Mouse (Mus musculus) forelimb bud, embryonic 11.5 days (tissue): ENCODE data around the gene Gm884.

ENCODE experiments used
- DNase-seq: peaks from one replicate; pipeline ENCODE4 v3.0.0-alpha.2; 2012; ENCODE audit warnings: low read depth, low spot score

Gene Gm884

DNA sequence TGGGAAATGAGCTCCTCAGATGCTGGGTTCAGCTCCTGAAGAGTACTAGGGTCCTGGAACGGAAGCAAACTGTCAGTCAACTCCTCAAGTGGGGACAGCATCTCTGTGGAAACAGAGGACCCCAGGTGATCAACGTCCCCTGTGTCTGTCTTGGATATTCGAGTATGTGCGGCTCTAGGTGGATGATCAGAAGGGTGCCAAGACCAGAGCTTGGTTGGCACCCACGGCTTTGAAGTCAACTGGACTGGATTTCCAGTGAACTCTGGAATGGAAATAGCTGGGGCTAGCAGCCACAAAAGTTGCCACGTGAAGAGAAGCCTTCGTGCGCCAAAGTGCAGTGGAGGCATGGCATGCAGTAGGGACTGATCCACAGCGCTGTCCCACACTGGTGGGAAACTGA lies at the start of gene Gm884:
Gene Gm884 (minus strand): TSS at position 101 of the 400 bp plus-strand sequence.
- DNase-seq, result no peak

DNA sequence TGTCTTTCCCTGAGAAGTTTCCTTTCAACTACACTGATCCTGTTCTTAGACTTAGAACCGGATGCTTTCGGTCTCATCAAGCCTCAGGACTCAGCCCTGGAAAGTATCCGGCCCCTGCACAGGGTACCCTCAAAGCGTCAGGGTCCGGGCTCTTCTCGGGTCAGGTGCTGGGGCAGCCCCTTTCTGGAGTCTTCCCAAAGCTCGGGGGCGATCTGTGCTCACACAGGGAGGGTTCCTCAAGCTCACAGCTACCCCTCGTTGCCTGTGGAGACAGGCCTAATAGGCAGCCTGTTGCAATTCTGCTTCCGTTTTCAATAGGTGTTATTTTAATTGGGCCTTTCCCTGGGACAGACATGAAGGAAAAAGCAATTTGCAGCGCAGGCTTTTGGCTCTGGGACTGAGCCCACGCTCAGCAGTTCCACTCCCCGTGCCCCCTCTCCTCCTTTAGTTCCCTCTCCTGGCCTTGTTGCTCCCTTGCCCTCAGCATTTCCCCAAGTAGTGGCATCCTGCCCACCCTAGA lies 46.0 kb upstream of the Gm884 start:
- no peak for DNase-seq

DNA sequence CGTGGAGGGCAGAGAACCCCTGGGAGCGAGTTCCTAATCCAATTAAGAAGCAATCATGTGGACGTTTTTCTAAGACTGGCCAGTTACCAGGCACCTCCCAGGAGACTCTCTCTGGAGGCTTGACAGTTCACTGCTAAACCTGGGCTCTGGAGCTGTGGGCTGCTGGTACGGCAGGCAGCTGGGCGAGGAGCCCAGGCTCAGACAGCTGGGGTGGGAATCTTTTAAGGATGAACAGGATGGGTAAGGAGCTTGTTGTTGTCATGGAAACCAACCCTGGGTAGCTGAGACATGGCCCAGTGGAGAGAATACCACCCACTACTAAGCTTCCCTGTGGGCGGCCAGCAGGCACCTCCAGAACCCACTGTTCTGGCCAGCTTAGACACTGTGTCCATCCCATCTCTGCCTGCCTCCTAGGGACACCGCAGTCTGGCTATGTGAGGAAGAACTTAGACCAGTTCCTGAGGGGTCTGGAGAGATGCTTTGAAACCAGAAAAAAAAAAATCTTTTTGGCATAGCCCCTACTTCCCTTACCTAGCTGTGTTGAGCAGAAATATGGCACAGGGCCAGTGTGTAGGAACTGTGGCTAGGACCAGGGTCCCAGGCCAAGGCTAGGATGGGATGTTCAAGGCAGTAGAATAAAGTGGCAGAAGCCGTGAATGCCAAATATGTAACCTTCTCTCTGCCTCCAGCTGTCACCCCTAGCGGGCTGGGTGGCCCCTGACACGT lies 45.4 kb upstream of the Gm884 start:
- no peak for DNase-seq

DNA sequence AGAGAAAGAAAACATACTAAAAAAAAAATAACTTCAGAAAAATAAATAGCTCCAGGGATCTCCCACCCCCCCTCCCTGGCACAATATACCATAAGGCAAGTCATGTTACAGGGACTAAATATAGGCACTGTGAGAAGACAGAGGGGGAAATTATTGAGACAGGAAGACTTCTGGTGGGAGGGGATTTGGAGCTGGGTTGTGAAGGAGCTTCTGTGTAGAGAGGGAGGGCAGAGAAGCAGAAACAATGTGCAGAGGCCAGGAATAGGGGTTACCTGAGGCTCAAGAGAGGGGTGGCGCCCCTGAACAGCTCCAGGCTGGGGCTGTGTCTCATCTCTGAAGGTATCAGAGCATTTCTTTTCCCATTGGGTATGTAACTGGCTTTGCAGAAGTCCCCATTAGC lies 44.8 kb upstream of the Gm884 start:
- no peak for DNase-seq

DNA sequence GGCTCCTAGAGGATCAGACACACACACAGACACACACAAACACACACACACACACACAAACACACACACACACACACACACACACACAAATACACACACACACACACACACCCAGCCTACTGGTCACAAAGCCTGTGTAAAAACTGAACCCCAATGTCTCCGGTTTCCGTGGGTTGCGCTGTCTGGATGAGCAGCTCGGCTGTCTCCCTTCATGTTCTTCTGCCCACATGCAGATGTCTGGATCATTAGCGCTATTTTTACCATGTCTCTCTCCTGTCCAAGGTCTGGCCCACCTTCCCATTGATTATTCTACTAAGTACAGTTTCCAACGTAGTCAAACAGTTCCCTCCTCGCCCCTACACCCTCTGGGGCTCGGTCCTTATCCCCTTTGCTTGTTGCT lies 42.2 kb upstream of the Gm884 start:
- DNase-seq, result no peak

DNA sequence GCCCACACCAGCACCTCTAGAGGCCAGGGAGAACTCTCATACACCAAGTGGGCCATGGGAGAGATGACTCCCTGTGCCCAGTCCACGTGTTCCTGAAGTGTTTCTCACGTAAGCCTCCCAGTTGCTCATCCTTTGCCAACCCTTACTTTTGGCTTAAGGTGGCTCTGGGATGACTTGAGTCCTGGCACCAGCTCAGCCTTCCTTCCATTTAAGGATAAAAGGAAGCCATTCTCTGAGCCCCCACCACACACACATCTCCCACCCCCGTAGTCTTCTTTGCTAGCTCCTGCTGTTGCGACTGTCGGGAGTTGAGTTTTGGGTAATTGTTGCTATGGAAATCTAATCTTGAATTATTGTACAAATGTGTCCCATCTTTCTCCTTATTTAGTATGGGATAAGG lies 41.6 kb upstream of the Gm884 start:
- DNase-seq, result no peak

DNA sequence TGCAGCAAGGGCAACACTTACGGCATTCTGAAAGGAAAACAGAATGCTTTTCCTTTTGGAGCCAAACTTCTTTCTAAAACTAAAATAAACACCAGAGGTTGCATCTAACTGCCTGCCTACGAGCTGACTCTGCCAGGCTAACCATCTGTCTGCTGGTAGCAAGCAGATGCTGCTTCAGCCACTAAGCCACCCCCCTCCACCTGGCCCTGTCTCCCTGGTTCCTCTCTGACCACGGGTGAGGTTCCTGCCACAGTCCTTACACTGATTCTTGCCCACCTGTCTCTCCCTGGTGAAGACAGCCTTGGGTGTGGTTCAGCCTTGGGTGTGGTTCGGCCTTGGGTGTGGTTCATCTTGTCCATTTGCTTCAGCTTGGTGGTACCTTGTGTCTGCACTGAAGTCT lies 40.9 kb upstream of the Gm884 start:
- DNase-seq, result no peak

DNA sequence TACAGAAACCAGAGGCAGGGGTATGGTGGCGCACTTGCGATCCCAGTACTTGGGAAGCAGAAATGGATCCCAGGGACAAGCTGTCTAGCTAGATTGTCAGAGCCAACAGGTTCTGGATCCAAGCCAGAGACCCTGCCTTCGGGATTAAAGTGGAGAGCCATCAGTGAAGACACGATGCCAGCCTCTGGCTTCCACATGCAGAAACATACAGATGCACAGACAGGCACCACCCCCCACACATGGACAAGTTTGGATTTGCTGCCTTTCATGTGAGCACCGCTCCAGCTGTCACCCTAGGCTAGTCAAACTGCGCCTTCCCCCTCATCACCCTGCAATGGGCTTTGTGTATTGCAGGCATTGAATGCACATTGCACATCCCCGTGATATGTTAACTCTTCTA lies 37.2 kb upstream of the Gm884 start:
- DNase-seq, result no peak

DNA sequence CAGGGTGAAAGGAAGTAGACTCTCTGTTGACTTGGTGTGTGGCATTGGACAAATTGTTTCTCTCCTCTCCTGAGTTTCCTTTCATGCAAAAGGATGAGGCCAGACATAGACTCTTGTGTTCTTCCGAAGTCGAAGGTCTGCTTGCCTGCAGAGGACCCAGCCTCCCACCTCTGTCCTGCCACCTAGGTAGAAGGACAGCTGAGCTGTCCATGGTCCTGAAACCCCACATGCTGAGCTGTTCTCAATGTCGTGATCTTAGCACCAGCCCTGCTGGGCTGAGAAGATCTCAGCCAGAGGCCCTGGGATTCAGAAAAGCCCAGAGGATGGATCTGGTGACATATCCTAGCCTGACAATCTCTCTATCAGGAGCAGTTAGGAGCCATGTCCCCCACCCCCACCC lies 35.6 kb upstream of the Gm884 start:
- DNase-seq, result no peak

DNA sequence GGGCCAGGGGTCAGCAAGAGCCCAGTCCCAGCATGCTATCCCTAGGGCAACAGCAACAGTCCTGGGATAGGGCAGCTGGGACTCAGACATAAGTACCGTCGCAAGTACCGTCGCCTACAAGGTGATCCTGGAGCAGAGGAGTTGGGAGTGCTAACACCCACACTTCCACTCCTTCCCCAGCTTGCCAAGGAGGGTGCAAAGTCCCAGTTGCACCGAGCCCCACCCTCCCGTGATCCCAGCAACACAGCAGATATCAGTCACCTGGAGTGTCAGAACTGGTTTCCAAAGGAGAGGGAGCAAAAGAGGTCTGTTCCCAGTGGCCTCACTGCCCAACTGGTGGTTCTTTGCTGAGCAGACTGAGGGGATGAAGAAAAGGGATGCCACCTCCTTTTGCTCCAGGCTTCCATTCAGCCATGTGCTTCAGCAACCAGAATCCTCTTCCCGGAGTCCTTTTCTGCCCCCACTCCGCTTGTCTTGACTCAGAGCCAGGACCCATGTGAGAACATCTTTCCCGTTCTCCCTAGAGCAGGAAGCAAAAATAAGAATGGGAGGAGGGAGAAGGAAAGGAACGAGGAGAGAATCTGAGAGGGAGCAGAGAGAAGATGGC lies 32.5 kb upstream of the Gm884 start:
- no peak for DNase-seq

DNA sequence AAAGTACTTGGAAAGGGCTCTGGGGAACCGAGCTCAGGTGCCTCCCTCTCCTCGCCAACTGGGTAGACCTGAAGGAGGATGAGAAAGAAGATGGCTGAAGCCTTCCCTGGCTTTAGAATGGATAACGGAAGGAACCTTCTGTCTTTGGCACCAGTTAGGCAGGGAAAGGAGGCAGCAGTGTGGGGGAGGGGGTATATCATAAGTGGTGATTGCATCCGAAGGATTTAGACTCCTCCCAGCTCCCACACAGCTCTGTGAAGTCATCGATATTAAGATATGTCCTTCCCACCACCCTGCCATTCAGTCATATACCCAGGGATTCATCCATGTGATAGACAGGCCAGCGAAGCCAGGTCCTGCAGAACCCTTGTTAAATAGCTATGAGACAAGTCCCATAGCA lies 30.5 kb upstream of the Gm884 start:
- DNase-seq, result no peak

DNA sequence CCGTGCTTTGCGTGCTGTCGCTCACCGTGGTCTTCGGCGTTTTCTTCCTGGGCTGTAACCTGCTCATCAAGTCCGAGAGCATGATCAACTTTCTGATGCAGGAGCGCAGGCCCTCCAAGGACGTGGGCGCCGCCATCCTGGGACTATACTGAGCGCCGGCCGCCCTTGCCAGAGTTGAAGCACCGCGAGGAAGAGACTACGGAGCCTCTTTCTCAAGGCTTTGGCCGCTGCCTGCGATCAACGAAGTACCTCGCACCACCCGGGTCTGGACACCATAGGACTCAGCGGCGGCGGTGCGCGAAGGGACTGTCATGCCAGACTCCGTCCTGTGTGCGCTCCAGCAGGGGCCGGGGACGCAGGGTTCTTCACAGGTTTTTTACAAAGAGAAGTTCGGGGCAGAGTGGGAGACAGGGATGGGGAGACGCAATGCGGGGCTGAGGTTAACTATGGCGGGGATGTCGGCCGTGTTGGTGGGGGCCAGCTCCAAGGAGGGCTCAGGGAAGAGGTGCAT lies 29.1 kb upstream of the Gm884 start:
- no peak for DNase-seq

DNA sequence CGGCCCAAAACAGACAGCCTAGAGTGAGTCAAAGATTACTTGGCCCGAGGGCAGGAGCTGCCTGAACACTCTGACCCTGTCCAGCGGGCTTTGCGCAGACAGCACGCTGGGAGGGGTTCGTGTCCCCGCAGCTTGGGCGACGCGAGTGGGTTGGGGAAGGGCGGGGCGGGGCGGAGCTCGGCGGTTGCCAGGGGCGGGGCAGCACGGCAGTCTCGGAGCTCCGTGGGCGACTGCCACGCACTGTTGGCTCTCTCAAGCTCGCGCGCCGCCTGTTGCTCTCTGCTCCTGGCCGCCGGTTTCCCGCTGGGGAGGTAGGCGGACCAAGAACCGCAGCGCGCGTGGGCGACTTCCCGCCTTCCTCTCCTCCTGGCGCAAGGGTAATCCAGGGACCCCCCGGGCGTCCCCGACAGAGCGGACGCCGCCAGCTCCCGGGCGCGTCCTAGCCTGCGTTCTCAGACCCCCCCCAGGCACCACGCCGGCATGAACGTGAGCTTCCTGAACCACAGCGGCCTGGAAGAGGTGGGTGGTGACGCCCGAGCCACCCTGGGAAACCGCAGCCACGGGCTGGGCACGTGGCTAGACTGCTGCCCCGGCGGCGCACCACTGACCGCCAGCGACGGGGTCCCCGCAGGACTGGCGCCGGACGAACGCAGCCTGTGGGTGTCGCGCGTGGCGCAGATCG lies 28.5 kb upstream of the Gm884 start, which contains the start of gene Rprml:
Gene Rprml (plus strand): TSS at position 270 of the 682 bp plus-strand sequence.
- no peak for DNase-seq

DNA sequence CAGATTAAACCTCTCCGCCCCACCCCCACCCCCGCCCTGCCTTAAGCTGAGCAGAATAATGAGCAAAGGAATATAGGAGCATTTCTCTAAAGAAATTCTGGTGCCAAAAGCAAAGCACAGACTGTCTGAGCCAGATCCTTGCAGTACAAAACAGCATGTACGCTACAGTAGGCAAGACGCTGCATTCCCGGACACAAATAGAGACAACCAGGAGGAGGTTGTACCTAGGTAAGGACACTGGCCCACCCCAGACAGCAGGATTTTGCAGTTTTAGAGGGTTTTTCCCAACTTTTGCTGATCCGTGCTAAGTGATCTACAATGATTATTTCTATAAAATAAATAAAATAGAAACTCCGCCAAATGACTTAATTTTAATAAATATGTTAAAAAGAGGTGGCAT lies 27.7 kb upstream of the Gm884 start:
- DNase-seq, result no peak

DNA sequence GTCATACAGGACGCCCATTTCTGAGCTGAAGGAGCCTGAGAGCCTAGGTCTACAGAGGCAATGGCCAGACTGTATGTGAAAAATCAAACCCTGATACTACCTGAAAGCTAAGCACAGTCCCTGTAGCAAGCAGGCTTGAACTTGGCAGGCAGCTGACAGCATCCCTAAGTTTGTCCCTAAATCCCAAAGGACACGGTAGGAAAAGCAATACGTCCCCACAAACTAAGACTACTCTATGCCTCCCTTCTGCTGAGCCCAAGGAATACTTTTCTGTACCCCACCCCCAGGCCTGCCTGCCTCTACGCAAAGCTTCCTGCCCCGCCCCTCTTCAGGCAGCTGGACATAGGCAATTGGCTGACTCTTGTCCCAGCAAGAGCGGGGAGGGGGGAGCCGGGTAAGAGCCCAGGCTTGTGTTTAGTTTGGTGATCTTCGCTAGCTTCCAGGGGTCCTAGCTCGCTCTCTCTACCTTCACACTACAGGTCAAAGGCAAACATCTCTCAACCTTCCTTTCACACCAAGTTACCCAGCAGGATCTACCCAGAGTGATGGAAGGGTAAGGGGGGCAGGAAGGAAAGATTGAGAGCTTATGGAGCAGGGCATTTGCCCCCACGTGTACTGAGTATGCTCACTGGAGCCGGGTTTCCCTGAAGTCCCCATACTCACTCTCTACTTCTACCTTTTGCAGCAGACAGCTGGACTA lies 27.1 kb upstream of the Gm884 start:
- DNase-seq, result peak; percentile 29

DNA sequence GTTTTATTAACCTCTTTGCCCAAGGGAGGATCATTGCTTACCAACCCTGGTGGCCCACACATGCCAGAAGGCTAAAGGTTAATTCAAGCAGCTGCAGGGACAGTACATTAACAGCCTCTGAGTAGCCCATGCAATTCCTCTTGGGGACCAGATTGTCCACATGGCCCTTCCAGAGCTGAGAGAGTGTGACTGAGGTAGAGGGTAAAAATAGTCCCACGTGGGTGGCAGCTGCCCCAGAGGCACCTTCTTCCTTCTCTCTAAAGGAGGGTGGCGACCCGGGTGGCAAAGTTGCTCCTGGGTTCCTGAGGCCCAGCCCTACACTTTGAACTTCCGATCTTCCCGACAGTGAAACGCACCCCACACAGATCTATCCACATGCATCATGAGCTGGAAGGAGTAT lies 25.4 kb upstream of the Gm884 start:
- DNase-seq, result no peak

DNA sequence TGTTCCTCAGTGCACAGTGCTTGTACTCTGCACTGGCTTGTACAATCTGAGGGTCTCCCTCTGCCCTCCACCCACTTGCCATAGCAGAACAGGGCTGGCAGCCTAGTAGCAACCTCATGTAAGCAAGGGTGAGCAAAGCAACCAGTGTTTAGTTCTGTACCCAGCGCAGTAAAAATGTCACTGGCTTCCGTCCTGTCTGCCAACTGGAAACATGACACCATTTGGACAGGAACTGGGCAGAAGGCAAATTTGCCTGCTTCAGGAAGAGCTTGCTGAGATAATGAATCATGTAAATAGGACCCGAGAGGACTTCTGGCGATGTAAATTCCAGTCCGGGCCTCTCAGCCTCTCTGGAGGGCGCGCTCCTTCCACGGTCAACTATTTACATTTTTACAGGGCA lies 24.8 kb upstream of the Gm884 start:
- no peak for DNase-seq

DNA sequence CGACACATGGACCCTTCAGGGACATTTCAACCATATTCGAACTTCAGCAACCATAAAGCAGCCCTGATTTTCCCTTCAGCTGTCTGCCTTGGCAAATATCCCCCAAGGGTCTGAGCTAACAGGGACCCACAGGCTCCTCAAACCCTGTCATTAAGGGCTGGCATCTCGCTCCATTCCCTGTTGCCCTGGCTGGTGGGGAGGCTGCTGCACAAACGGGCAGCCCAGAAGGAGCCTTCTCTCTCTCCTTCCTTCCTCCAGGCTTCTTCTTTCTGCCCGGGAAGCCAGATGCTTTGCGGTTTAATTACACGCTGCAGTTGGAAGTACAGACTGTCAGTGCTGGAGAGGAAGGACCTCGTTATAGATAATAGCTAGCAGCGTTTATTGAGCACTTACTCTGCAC lies 22.3 kb upstream of the Gm884 start:
- DNase-seq, result no peak

DNA sequence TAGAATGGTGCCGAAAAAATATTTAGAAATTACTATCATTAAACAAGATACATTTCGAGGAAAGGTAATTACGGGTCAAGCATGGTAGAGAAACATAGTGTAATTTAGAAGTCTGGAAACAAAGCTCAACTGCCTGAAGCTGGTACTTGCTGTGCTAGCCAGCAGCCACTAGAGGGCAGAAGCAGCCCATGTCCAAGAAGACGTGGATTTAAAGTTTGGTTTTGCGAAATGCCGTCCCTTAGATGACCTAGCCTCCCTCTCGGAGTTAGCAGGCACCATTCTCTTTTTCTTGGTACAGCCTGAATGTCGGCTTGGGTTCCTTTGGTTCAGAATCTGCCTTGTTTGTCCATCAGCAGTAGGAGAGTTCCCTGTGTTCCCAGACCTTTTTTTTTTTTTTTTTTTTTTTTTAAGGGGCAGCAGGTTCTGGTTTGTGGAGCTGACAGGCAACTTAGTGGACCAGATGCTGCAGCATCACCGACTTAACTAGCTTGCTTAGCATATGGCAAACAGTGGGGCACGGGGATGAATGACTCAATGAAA lies 18.5 kb upstream of the Gm884 start:
- DNase-seq, result peak; percentile 80

DNA sequence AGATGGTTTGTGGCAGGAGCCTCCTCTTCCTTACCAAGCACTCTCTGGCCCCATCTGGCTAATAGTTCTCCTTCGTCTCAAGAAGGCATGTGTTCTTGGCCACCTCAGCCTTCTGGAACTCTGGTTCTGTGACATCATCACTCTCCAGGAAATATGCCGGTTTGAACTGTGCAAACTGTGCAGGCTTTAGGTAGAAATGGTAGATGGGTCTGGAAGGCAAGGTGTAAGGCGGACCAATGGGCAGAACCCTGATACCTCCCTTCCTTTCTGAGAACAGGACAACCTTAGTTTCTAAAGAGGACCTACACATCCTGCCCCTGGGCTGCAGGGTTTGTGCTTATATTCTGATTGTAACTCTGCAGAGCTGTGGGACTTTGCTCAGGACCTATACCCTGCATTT lies 17.9 kb upstream of the Gm884 start, which contains the start of gene Lyzl6:
Gene Lyzl6 (minus strand): TSS at position 101 of the 400 bp plus-strand sequence.
- DNase-seq, result no peak

DNA sequence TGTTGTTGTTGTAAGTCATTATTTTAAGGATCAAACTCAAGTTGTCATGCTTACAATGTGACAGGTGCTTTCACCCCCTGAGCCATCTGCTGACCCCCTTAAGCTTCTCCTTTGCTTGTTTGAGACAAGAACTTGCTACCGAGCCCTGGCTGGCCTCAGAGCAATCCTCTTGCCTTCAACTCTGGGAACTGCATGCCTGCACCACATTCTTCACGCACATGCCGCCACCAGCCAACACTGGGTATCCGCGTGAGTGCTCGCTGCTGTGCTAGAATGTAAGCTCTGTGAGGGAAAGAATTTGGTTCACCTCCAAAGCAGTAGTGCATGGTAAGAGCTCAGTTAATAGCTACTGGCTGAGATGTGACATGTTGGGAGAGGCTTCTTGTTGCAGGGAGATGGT lies 15.3 kb upstream of the Gm884 start:
- no peak for DNase-seq

DNA sequence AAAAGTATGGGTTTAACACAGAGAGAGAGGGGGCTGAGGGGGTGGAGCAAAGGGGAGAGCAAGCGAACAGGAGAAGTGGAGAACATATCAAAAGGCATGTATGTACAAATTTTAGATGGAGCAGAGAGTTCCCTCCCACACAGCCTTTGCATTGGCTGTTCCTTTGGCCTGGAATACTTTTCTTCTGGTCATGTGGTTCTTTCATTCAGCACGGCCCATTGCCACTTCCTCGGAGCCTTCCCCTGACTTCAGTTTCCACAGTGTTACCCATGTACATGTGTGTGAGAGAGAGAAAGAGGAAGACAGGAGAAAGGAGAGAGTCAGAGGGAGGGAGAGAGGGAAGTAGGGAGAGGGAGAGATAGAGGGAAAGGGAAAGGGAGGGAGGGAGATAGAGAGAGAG lies 14.5 kb upstream of the Gm884 start:
- no peak for DNase-seq
